Mouse (Mus musculus): ENCODE measurements around the gene 6030445D17Rik.

GRCm38 (mm10) chr4:136509857-136510256 lies 47.8 kb downstream of the 6030445D17Rik start:
- no peak for TF ChIP-seq GATA1 (IDR thresholded peaks at IDR 0.05; ENCODE audit: borderline replicate concordance, low read length)
- no peak for TF ChIP-seq FLI1 (IDR thresholded peaks at IDR 0.05; ENCODE audit: low read length)
